Mouse (Mus musculus): Measurements from ENCODE around the gene Itm2c.

GRCm38 (mm10) chr1:85957942-85958619, 64.0 kb downstream of the Itm2c start:
- peak; percentile 61 for TF ChIP-seq JUND (conservative IDR thresholded peaks at IDR 0.05; ENCODE audit: low read depth, low read length)
- no peak for TF ChIP-seq CTCF (conservative IDR thresholded peaks at IDR 0.05 in 1 of 2, IDR thresholded peaks at IDR 0.05 in 1 of 2; ENCODE audit: low read depth in 2 of 2, low read length in 2 of 2)
- peak; percentile 10; the same call in 1 of the 2 replicates for TF ChIP-seq POLR2A (IDR thresholded peaks at IDR 0.05; ENCODE audit: low read depth, low read length)
- TF ChIP-seq ELF1 (IDR thresholded peaks at IDR 0.05; ENCODE audit: low read depth, low read length), result no peak
- TF ChIP-seq TCF12 (IDR thresholded peaks at IDR 0.05; ENCODE audit: low read depth, low read length), result peak; percentile 97
- TF ChIP-seq HCFC1 (IDR thresholded peaks at IDR 0.05; ENCODE audit: low read depth, low read length), result no peak
- peak; percentile 59; the same call in 1 of the 2 replicates for TF ChIP-seq RCOR1 (conservative IDR thresholded peaks at IDR 0.05; ENCODE audit: low read depth, low read length)
- TF ChIP-seq ETS1 (conservative IDR thresholded peaks at IDR 0.05; ENCODE audit: low read depth, low read length), result peak; percentile 97
- no peak; the same call in 1 of the 2 replicates for TF ChIP-seq RAD21 (IDR thresholded peaks at IDR 0.05; ENCODE audit: low read depth, low read length)
- no peak for TF ChIP-seq ZNF384 (IDR thresholded peaks at IDR 0.05; ENCODE audit: low read depth, low read length)

All from CH12.LX (cell line).